Mouse (Mus musculus): ENCODE measurements around the gene Accs. TPM values are rescaled to one million over a fixed set of nuclear protein-coding genes. Genes with fewer than 3 reads are reported as not detected.

Accs gene
- total and polyA plus RNA-seq, 3 experiments: 8.9 to 15.2 (median 9.6) TPM

GRCm38 (mm10) chr2:93858845-93859244 is 9.1 kb upstream of the Accs start:
- no peak for DNase-seq

- no peak for DNase-seq
Observed at GRCm38 (mm10) chr2:93851303-93851702, 1.6 kb upstream of the Accs start.

- no peak for DNase-seq
Observed at GRCm38 (mm10) chr2:93850317-93850944, 688 bp upstream of the Accs start.

- no peak for DNase-seq
Observed at GRCm38 (mm10) chr2:93841349-93841748, 8.4 kb downstream of the Accs start.

- no peak for DNase-seq
Observed at GRCm38 (mm10) chr2:93840109-93840508, 9.6 kb downstream of the Accs start.

- no peak for DNase-seq
Observed at GRCm38 (mm10) chr2:93838931-93839330, 10.8 kb downstream of the Accs start.

- no peak for DNase-seq
Observed at GRCm38 (mm10) chr2:93836232-93836785, 13.4 kb downstream of the Accs start.

- no peak for DNase-seq
Observed at GRCm38 (mm10) chr2:93835596-93835995, 14.1 kb downstream of the Accs start.

GRCm38 (mm10) chr2:93823519-93823918 is 26.2 kb downstream of the Accs start:
- DNase-seq: peak; percentile 74

GRCm38 (mm10) chr2:93822045-93822749 is 27.5 kb downstream of the Accs start, which contains the start of gene Ext2:
TSS of gene Ext2 (minus strand) at chr2:93822568.
- DNase-seq: peak; percentile 94

GRCm38 (mm10) chr2:93817791-93818190 is 32.0 kb downstream of the Accs start:
- DNase-seq: no peak

GRCm38 (mm10) chr2:93813343-93813742 is 36.4 kb downstream of the Accs start:
- DNase-seq: no peak

- peak; percentile 44 for DNase-seq
Observed at GRCm38 (mm10) chr2:93811812-93812211, 37.9 kb downstream of the Accs start.

- peak; percentile 50 for DNase-seq
Observed at GRCm38 (mm10) chr2:93809931-93810330, 39.8 kb downstream of the Accs start.

GRCm38 (mm10) chr2:93808071-93808470 is 41.7 kb downstream of the Accs start:
- no peak for DNase-seq

GRCm38 (mm10) chr2:93807440-93807839 is 42.3 kb downstream of the Accs start:
- no peak for DNase-seq

GRCm38 (mm10) chr2:93806487-93807201 is 43.1 kb downstream of the Accs start:
- no peak for DNase-seq

- DNase-seq: no peak
Observed at GRCm38 (mm10) chr2:93805523-93805922, 44.2 kb downstream of the Accs start.

- DNase-seq: no peak
Observed at GRCm38 (mm10) chr2:93805066-93805465, 44.7 kb downstream of the Accs start.

GRCm38 (mm10) chr2:93802947-93803346 is 46.8 kb downstream of the Accs start:
- DNase-seq: no peak

- DNase-seq: no peak
Observed at GRCm38 (mm10) chr2:93801097-93801496, 48.6 kb downstream of the Accs start.

- no peak for DNase-seq
Observed at GRCm38 (mm10) chr2:93797162-93797795, 52.5 kb downstream of the Accs start.
